Mouse (Mus musculus) stomach, postnatal 0 days (tissue): ENCODE measurements around the gene Gm11114. TPM values are rescaled to one million over a fixed set of nuclear protein-coding genes. Genes with fewer than 3 reads are reported as not detected.

Source experiments
- ATAC-seq: fragments of 200-750 bp; cut with Nextera tagmentation; 2 replicates; pipeline ENCODE4 v1.8.0; 2017; ENCODE audit not compliant: low FRiP score, low TSS enrichment
- DNase-seq: peaks from one replicate; pipeline ENCODE4 v3.0.0-alpha.2; 2016; ENCODE audit warnings: low spot score
- H3K27ac ChIP-seq: fragments of 300-500 bp; sonication (generic); replicated peaks from 2 replicates; pipeline ENCODE4 v1.5.1; 2014; ENCODE audit warnings: mild to moderate bottlenecking, control low read depth
- H3K27me3 ChIP-seq: fragments of 300-500 bp; sonication (generic); 2 replicates; pipeline ENCODE4 v1.6.1; 2014; ENCODE audit warnings: low read length; ENCODE audit not compliant: control insufficient read depth, insufficient read depth
- H3K36me3 ChIP-seq: fragments of 300-500 bp; sonication (generic); 2 replicates; pipeline ENCODE4 v1.6.1; 2014; ENCODE audit warnings: low read length, mixed read lengths; ENCODE audit not compliant: control insufficient read depth, insufficient read depth
- H3K4me1 ChIP-seq: fragments of 300-500 bp; sonication (generic); replicated peaks from 2 replicates; pipeline ENCODE4 v1.6.1; 2014; ENCODE audit warnings: antibody characterized with exemption; ENCODE audit not compliant: control insufficient read depth, insufficient read depth
- H3K4me2 ChIP-seq: fragments of 300-500 bp; sonication (generic); replicated peaks from 2 replicates; pipeline ENCODE4 v1.6.1; 2014; ENCODE audit warnings: low read depth, mild to moderate bottlenecking, control low read depth, moderate library complexity
- H3K4me3 ChIP-seq: fragments of 300-500 bp; sonication (generic); 2 replicates; pipeline ENCODE4 v1.5.1; 2014; ENCODE audit warnings: low read depth, low read length, control low read depth
- H3K9ac ChIP-seq: fragments of 300-500 bp; sonication (generic); 2 replicates; pipeline ENCODE4 v1.6.1; 2014; ENCODE audit warnings: mild to moderate bottlenecking, low read length, control low read depth, mixed read lengths
- H3K9me3 ChIP-seq: fragments of 300-500 bp; sonication (generic); 2 replicates; pipeline ENCODE4 v1.6.1; 2016; ENCODE audit warnings: low read length; ENCODE audit not compliant: control insufficient read depth
- CTCF ChIP-seq: IDR thresholded peaks from 2 replicates; pipeline ENCODE4 v1.5.1; 2016; ENCODE audit warnings: antibody characterized with exemption, low read depth, mild to moderate bottlenecking, moderate library complexity
- EP300 ChIP-seq: optimal IDR thresholded peaks from 2 replicates; pipeline ENCODE3; 2016; ENCODE audit warnings: antibody characterized with exemption
- WGBS: fragments of 180-500 bp; shearing (Covaris S2); extraction: QIAGEN DNeasy Blood & Tissue Kit; methylation state at CpG from one replicate; pipeline ENCODE4 v1.1.7; 2014; 5-methylcytosine and 5-hydroxymethylcytosine counted together
- polyA plus RNA-seq: library from polyadenylated mRNA; unstranded; fragments of >200 nt; fragmentation: Nextera tagmentation; extraction: Ambion mirVana; gene quantifications from 2 replicates; pipeline ENCODE4 v1.2.1, GENCODE M21; 2015

Gm11114 gene
- polyA plus RNA-seq, 1 experiment from 2014 or later = not detected

DNA sequence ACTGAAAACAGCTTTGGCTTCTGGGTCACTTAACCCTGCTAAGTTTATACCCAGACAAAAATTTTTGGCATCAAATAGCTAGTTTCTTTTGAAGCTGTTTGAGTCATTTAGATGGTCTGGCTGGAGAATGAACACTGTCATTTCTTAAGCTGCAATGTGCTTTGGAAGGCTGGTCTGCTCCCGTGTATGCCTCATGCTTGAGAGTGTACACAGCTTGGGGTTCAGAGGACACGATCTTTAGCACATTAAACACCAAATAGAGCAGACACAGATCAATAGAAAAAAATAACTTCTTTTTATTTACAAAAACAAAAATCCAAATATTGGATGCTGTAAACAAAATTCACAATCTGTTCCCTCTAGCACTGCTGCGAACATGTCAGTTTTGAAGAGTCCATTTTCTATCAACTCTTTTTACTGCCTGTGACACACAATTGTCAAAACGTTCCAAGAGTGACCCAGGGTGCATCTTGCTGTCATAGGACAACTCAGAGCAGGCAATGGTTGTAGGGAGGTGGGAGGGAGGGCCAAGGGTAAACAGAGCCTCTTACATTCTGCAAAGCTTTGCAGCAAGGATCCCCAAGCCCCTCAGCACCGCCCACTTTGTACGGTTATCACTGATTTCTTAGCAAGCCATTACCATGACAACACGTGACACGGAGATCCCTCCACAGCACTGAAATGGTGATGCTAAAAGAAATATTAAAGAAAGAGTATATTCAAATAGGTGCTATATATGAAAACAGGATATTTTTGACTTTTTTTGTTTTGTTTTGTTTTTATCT is 7.8 kb downstream of the Gm11114 start:
- no peaks in the 10 kb centered on the region for H3K36me3 ChIP-seq
- H3K9me3 ChIP-seq = no peaks in the 10 kb centered on the region
- H3K9ac ChIP-seq = no peak overlapping the region
- no peak overlapping the region for H3K4me2 ChIP-seq
- H3K27ac ChIP-seq = no peak overlapping the region
- H3K4me1 ChIP-seq = no peaks in the 10 kb centered on the region
- no peaks in the 10 kb centered on the region for H3K27me3 ChIP-seq
- 58% methylated on average over 8 of the region's 8 CpGs for WGBS
- DNase-seq (no peak), ATAC-seq (0 out of 2 replicates have a peak, but pooled peaks have one; percentile 24)
- TF ChIP-seq EP300 (no peak), CTCF (no peak)
- no peak overlapping the region for H3K4me3 ChIP-seq

DNA sequence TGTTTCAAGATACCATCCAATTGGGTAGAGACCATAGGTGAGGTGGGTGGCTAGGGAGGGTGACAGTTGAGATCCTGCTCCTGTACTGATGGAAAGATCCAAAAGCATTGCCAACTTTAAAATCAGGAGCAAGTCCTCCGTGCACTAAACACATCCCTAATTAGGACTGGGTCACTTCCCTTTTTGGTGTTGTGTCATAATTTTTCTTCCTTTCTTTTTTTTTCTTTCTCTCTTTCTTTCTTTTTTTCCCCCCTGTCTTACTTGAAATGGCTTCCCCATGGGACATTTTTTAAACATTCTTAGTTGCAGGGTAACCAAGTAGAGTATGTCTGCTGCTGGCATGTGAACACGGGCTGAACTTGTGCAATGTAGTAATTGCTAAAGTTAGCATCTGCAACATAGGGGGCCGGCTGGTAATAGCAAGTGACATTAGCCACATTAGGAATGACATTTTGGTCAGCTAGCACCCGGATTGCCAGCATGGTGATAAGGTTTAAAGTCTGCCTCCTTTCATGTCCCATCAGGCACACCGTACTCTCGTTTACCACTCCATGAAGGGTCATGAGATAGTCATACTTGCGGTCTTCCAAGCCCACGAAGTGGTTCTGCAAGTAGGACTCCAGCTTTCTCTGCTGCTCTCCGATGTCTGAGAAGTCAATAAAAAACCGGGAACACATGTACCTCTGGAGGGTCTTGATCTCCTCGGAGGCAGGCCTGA is 11.7 kb downstream of the Gm11114 start:
- no peak for DNase-seq
- Histone ChIP-seq H3K4me2 (peak overlapping the region; percentile 81), H3K36me3 (no peaks in the 10 kb centered on the region), H3K4me3 (peak overlapping the region; percentile 78), H3K4me1 (no peaks in the 10 kb centered on the region), H3K27me3 (no peaks in the 10 kb centered on the region), H3K27ac (no peak overlapping the region), H3K9ac (no peak overlapping the region), H3K9me3 (no peaks in the 10 kb centered on the region)
- WGBS = 61% methylated on average over 11 of the region's 11 CpGs
- ATAC-seq = no peak
- no peak for TF ChIP-seq CTCF
- no peak for TF ChIP-seq EP300

DNA sequence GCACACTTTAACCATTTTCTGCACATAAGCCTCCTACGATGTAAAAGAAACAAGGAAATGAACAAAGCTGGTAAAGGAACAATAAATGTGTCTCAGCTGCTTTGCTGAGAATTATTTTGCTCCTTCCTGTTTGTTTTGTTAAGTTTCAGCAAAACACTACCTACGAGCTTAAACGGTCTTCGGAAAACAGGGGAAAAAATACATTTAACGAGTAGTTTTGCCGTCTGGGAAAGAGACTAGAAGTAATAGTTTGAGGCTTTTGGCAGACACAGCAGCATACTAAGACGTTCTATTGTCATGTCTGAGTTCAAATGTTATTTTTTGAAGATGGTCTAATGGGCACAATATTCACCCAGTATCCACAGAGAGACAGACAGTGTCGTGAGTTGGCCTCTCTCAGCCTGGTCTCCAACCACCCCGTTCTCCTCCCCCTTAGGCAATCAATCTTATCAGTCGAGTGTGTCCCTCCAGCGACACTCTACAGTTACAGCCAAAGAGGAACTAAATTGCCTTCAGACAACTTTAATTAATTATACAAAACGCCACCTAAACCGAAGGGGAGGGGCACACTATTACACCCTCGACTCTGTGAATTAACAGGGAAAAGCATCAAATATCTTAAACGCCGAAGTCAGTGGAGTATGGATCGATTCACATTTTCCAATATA is 12.8 kb downstream of the Gm11114 start:
- TF ChIP-seq CTCF (0 out of 2 replicates have a peak, but pooled peaks have one; percentile 16), EP300 (no peak)
- H3K9ac ChIP-seq = peak overlapping the region; percentile 80
- H3K4me2 ChIP-seq = peak overlapping the region; percentile 81
- no peaks in the 10 kb centered on the region for H3K36me3 ChIP-seq
- no peak overlapping the region for H3K27ac ChIP-seq
- DNase-seq (peak; percentile 22), ATAC-seq (no peak)
- no peaks in the 10 kb centered on the region for H3K4me1 ChIP-seq
- H3K9me3 ChIP-seq = no peaks in the 10 kb centered on the region
- no peaks in the 10 kb centered on the region for H3K27me3 ChIP-seq
- peak overlapping the region; percentile 78 for H3K4me3 ChIP-seq
- WGBS = 21% methylated on average over 17 of the region's 17 CpGs

DNA sequence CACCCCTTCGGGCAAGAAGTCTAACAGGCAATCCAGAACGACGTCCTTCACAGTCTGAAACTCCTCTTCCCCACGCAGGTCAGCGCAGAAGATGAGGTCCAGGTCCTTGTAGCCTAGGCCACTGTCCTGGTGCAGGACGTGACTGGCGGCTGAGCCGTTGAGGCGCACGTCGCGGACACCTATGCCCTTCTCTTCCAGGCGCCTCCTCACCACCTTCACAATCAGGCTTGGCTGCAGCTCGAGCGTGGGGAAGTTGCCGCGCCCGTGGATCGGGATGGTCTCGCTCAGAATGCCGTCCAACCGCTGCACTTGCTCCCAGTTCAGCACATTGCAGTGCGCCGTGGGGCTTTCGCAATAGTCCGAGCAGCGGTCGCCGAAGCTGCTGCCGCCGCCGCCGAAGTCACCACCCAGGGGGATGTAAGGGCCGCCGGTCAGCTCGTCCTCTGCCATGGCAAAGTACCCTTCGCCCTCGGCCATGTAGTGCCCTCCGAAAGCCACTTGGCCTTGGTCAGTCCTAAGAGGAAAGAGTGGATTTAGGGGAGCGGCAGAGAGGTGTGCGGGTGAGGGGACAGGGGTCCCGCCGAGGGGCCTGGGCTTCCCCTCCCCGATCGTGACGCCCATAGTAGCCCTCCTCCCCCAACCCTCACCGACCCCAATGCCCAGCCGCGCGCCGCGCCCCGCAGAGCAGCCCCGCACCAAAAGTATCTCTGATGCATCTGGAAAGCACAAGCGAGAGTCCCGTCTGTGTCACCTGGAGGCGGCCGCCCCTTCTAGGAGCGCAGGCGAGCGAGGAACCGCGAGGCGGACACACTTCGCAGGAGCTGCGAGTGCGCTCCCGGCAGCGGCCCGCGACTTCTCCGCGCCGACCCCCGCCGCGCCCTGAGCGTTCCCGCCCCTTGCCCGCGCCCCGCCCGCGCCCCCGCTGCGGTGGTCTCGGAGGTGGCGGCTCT is 14.0 kb downstream of the Gm11114 start:
- DNase-seq (peak; percentile 68), ATAC-seq (peak; percentile 55)
- Histone ChIP-seq H3K9me3 (no peaks in the 10 kb centered on the region), H3K27me3 (no peaks in the 10 kb centered on the region), H3K4me2 (peak overlapping the region; percentile 81), H3K9ac (peak overlapping the region; percentile 80), H3K27ac (peak overlapping the region; percentile 94), H3K4me1 (no peaks in the 10 kb centered on the region), H3K36me3 (no peaks in the 10 kb centered on the region), H3K4me3 (peak overlapping the region; percentile 78)
- TF ChIP-seq CTCF (no peak), EP300 (no peak)
- WGBS = under 1% methylated on average over 80 of the region's 88 CpGs
